Mouse (Mus musculus) bone marrow, adult 2 months (tissue): ENCODE results near the gene Rcbtb2.

Experiments
- CTCF ChIP-seq: fragments of 200-500 bp; IDR thresholded peaks from 2 replicates; pipeline ENCODE4 v1.5.1; 2011; ENCODE audit warnings: low read length, control low read depth; ENCODE audit not compliant: control insufficient read depth, insufficient read depth
- POLR2A ChIP-seq: fragments of 200-500 bp; IDR thresholded peaks from 2 replicates; pipeline ENCODE4 v1.6.1; 2011; ENCODE audit warnings: low read depth, mild to moderate bottlenecking, control low read depth, low read length, borderline replicate concordance; ENCODE audit not compliant: control insufficient read depth

- no peak for TF ChIP-seq POLR2A
- no peak for TF ChIP-seq CTCF
Observed at GRCm38 (mm10) chr14:73226346-73226745, 103.5 kb downstream of the Rcbtb2 start.
